Mouse (Mus musculus): ENCODE measurements at regions not wholly inside any gene's neighbourhood (a gene's known extent, or its start where the extent isn't known, plus 50 kb on each side); places are given as distances from the start of the nearest gene placed in this dataset.
"Not testable (repeated sequence)": the region's sequence is repeated elsewhere in the genome, so short reads cannot be mapped to it uniquely, and the experiment has no call there.

DNA sequence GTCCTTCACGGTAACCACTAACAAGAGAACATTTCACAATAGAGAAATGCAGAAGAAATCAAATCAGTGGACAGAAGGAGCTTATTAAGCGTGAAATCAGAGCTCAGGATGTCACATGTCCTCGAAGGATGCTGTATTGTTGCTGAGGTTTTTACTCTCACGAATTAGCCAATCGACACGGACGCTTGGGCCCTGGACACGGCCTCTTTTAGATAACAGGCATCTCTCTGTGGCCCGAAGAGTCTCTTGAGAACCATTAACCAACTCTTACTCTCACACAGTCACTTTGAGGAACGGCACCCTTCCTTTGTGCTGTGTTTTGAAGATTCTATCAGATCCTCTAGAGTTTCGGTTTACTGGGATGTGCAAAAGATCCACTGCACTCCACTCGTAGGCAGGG lies 128.2 kb downstream of the Tsen15 start:
- CTCF ChIA-PET = interaction anchor here in 1 of 4 experiments (1.1 kb wide), 1 partner anchor 32 kb away, joined by 3 read pairs; no protein-coding TSS in a partner anchor
- POLR2A ChIA-PET = no interaction called here

DNA sequence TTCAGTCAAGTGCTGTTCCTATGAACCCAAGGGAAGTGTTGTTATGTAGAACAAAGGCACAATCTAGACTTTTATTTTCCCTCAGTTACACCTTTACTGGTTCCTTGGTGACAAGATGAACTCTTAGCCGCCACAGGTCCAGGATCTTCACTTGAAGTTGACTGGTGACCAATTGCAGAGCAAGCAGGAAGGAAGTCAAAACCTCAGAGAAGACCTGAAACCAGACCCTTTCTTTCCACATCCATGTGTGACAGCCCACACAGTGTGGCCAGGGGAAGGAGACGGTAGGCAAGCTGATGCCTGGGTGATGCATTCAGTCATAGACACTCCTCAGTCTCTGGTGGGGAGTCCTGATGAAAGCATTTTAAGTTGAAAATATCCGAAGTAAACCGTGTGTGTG lies 132.6 kb downstream of the Tsen15 start:
- ChIA-PET POLR2A (interaction anchor here in 2 of 4 experiments (0.6 to 1.0 kb wide), 2 partner anchors 12 to 477 kb away, joined by 4 read pairs; no protein-coding TSS in a partner anchor), CTCF (interaction anchor here in 1 of 4 experiments (1.0 kb wide), 1 partner anchor 37 kb away, joined by 3 read pairs; no protein-coding TSS in a partner anchor)

DNA sequence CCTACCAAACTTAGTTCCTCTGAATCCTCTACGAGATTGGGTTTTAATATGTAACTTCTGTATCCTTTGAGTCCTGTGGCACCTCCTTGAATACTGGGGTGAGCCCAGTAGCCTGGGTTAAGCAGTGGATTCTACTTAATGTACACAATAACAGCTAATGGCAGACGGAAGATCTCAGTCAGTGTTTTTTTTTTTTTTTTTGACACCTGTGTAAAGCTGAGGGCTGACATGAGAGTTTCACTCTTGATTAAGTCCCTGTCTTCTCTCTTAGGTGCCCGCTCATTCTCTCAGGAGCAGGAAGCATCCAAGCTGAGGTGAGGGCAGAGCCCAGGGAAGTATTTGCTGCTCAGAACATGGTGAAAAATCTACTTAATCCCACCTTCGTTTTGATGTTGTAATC lies 133.0 kb downstream of the Tsen15 start:
- ChIA-PET POLR2A (interaction anchor here in 3 of 4 experiments (0.6 to 1.0 kb wide), 4 partner anchors 11 to 887 kb away, joined by 3 to 4 read pairs (median 4); no protein-coding TSS in a partner anchor), CTCF (interaction anchor here in 1 of 4 experiments (1.0 kb wide), 1 partner anchor 37 kb away, joined by 3 read pairs; no protein-coding TSS in a partner anchor)

DNA sequence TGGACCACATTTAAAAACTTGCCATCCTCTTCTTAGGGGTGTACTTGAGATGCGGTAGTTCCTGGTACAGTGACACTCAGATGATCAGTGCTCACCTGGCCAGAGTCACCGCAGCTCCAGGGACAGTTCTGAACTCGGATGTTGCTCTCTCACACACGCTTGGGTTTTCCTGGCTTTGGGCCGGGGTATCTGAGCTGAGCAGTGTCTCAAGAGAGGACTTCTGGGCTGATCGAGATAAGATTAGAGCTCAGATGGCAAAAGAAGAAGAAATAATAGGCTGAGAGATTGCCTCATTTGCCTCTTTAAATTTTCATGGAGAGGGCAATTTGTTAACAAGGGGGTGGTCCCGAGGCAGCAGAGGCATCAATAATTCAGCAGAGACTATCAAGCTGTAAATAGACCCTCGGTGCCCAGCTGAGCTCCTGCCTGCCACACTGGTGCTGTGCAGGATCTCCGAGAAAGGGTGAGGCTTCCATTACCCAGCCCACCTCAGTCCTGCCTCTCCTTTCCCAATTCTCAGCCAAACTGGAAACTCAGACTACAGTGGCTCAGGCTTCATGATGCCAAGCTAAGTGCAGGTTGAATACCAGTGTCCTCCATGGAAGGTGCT lies 133.7 kb downstream of the Tsen15 start:
- ChIA-PET CTCF (interaction anchor here in 1 of 4 experiments (1.0 kb wide), 1 partner anchor 38 kb away, joined by 3 read pairs; no protein-coding TSS in a partner anchor), POLR2A (interaction anchor here in 2 of 4 experiments (0.6 to 1.0 kb wide), 3 partner anchors 11 to 887 kb away, joined by 3 to 4 read pairs (median 3); no protein-coding TSS in a partner anchor)

DNA sequence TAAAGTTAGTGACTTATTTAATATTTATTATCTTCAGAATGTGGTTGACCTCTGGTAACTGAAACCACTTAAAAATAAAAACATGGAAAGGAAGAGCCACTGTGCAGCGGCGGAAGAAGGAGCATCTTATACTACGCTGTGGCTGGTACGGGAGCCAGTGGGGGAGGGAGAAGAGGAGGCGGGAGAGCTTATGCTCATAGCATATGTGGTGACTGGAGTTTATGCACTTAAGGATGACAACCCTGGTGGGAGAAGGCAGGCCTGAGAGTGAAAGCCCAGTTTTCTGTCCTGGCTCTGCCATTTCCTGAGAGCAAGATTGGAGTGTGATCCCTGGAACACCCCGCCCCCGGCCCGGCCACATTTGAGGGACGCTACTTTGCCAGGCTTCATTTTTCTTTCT lies 145.5 kb downstream of the Tsen15 start:
- ChIA-PET POLR2A (interaction anchor here in 2 of 4 experiments (0.6 to 0.7 kb wide), 2 partner anchors 20 to 88 kb away, joined by 3 read pairs; no protein-coding TSS in a partner anchor), CTCF (interaction anchor here in 1 of 4 experiments (0.6 kb wide), 1 partner anchor 49 kb away, joined by 5 read pairs; no protein-coding TSS in a partner anchor)

DNA sequence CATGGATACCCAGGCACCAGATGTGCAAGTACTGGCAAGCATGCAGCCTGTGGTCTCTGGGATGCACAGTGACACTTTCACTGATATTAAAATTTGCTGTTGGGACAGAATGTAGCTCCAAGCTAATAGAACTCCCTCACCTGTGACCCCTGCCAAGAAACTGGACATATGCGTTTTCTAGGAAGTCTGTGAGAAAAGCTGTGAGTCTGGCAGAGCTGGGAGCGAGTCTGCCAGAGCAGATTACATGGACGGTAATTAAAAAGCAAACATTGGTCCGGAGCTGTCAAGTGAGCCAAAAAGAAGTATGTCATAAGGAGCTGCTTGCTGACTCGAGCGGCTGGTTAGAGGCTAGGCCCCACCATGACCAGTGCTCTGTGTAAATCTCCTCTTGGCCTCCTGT lies 147.1 kb downstream of the Tsen15 start:
- ChIA-PET POLR2A (interaction anchor here in 1 of 4 experiments (1.2 to 1.6 kb wide), 2 partner anchors 8 to 9 kb away, joined by 3 read pairs; no protein-coding TSS in a partner anchor), CTCF (interaction anchor here in 1 of 4 experiments (0.6 kb wide), 1 partner anchor 1146 kb away, joined by 3 read pairs; no protein-coding TSS in a partner anchor)

DNA sequence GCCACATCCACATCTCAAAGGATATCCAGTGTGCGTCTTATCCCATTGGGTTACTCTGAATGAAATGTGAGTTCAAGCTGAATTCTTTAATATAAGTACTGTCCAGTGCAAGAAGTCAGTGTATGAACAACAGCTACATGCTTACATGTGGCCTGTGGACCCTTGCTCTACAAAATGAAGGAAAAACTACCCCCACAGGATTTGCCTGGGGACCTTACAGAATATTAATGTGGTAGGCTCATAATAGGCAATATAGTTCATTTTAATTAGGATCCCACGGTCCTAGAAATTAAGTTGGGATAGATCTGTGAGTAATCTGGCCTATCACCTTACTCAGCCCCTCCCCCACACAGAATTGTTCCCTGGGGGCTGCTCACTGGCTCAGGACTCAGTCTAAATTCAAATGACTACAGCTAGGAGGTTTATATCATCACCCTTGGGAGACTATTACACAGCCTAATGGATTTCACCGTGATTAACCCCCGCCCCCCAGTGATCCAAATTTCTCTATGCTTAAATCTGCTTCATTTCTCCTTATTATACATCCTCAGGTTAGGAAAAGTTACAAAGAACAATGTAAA lies 145.4 kb upstream of the 1700025G04Rik start:
- ChIA-PET CTCF (no interaction called here), POLR2A (no interaction called here)

DNA sequence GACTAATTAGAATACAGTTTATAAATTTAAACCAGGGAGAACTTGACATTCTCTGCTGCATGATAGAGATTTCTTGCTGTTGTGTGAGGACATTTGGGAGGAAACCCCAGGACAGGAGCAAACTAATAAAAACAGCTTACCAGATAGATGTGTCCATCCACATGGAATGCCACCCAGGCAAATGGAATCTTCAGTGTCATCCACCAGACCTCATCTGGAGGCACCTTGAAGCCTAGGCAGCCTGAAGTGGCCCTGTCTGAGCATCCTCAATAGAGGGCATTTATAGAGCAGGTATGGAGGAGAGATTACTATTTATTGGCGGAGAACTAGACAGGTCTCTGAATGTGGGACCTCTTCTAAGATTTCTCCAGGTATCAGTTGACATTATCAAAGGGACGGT lies 144.8 kb upstream of the 1700025G04Rik start:
- ChIA-PET CTCF (no interaction called here), POLR2A (no interaction called here)

DNA sequence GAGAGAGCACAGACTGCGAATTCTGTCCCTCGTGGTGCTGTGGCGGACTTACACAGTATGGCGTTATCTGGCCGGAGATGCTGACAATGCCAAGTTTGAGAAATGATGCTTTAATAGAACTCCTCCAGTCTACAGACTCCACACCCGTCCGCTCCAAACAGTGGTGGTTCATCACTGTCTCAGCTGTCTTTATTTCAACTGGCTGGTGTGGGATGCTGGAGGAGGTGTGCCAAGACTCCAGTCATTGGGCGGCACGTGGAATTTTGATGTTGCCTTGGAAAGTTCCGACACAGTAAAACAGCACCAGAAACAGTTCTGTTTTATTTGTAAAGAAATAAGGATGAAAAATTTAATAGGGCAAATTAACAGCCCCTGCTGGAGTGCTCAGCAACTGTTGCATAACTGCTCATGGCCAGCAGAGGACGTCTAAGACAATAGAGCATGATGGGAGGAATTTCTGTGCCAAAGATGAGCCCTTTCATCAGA lies 141.8 kb upstream of the 1700025G04Rik start:
- ChIA-PET POLR2A (interaction anchor here in 1 of 4 experiments (1.1 kb wide), 1 partner anchor 8 kb away, joined by 3 read pairs; no protein-coding TSS in a partner anchor), CTCF (interaction anchor here in 3 of 4 experiments (0.5 to 1.0 kb wide), 3 partner anchors 10 to 131 kb away, joined by 3 to 7 read pairs (median 3); no protein-coding TSS in a partner anchor)

DNA sequence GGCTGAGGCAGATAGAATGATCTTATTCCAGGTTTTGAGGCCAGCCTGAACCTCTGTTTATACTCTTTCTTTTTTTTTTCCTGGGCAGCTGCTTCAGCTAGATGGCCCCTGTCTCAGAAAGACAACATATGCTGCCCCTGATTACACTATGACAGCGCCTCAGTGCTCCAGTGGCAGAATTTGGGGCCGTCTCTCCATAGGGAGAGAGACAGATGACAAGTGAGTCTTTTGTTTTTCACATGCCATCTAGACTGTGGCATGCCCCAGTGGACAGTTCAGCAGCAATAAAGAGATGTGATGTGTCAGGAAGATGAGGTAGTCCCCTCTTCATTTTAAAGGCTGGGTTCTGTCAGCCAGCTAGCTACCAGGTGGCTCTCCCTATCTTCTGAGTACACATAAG lies 139.8 kb upstream of the 1700025G04Rik start:
- POLR2A ChIA-PET = no interaction called here
- CTCF ChIA-PET = no interaction called here

DNA sequence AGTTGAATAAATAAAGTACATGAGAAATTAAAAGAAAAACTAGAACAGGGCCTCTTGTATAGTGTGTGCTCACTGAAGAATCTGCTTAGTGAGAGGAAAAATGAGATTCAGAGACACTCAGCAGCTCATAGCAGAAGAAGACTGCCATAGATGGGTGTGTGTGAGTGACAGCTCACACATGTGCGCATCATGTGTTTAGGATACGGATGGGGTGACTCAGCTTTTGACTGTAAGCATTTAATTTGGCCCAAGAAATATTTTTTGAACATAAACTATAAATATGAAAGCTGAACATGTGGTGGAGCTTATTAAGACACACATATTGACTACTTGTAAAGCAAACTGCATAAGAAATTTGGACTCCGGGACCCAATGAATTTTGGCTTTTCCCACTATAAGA lies 136.1 kb upstream of the 1700025G04Rik start:
- POLR2A ChIA-PET = no interaction called here
- CTCF ChIA-PET = interaction anchor here in 1 of 4 experiments (0.6 kb wide), 1 partner anchor 105 kb away, joined by 7 read pairs; no protein-coding TSS in a partner anchor

DNA sequence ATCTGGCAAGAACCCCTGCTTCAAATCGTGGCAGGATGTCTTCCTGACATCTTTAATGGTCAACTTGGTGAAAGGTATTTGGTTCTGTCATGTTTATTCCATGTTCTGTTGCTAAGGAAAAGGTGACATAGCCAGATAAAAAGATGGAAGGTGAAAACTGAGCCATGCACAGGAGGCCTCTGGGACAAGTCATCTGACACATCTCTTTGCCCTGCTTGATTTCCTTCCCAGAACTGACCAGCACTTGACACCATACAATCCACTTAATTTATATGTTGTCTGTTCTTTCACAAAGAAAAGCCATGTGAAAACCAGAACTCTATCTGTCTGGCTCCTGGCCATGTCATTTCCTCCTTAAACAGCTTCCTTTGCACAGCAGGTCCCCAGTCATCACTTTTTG lies 133.7 kb upstream of the 1700025G04Rik start:
- ChIA-PET CTCF (no interaction called here), POLR2A (interaction anchor here in 1 of 4 experiments (1.0 kb wide), 1 partner anchor 117 kb away, joined by 3 read pairs; no protein-coding TSS in a partner anchor)

DNA sequence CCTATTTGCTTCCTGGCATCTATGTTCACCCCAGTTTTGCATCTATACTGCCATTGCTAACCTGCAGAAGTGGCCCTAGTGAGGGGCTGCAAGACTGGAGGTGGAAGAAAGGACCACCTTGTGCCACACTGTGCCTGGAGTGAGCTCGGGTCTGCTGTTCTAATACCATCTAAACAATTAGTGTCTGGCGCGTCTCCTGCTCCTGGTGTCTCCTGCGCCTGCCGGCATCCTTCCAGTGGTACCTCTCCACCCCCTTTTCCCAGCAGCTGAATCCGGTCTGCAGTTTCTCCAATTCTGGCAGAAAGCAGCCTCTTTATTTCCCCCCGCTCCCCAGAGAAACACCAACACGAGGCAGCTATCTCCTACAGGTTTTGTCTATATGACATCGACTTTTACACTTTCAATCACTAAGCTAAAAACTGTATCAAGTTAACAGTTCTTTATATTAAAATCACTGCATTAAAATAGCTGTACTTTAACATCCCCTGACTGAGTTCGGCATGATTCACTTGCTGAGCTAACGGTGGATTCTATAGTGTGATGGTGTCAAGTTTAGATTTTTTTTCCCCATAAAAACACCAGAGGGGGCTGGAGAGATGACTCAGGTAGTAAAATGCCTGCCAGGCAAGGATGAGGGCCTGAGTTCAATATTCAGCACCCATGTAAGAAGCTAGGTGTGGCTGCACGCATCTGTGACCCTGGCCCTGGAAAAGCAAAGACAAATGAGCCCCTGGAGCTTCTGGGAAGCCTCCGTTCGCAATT lies 131.1 kb upstream of the 1700025G04Rik start:
- POLR2A ChIA-PET = no interaction called here
- CTCF ChIA-PET = interaction anchor here in 2 of 4 experiments (0.6 to 0.8 kb wide), 2 partner anchors 11 to 95 kb away, joined by 3 read pairs; no protein-coding TSS in a partner anchor

DNA sequence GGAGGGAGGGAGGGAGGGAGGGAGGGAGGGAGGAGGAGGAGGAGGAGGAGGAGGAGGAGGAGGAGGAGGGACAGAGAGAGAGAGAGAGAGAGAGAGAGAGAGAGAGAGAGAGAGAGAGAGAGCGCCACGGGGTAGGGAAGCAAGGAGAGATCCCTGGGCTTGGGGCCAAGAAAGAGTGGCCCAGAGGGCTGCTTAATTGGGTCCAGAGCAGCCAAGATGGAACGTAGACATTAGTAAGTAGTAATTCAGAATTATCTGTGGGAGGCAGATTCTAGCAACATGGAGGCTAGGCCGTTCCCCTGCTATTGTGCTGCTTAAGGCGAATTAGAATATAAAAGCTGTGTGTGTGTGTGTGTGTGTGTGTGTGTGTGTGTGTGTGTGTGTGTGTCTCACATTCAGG lies 129.8 kb upstream of the 1700025G04Rik start:
- CTCF ChIA-PET, POLR2A ChIA-PET: not testable (repeated sequence)

DNA sequence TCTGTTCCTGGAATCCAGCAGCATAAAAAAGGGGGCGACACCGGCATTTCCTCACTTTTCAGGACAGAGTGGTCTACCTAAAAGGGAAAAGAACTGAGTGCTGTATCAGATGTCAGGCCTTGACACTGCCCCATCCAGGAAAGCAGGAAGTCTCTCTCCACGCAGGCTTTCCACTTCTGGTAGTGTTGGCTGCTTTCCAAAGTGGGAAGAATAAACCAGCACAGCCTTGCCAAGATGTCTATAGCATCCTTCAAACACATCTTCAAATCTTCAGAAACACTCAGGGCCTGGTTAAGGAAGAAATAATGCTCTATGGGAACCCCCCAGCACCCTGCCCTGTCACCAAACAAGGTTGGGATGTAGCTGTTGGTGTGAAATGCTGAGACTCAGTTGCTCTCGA lies 127.5 kb upstream of the 1700025G04Rik start:
- POLR2A ChIA-PET = no interaction called here
- CTCF ChIA-PET = no interaction called here

DNA sequence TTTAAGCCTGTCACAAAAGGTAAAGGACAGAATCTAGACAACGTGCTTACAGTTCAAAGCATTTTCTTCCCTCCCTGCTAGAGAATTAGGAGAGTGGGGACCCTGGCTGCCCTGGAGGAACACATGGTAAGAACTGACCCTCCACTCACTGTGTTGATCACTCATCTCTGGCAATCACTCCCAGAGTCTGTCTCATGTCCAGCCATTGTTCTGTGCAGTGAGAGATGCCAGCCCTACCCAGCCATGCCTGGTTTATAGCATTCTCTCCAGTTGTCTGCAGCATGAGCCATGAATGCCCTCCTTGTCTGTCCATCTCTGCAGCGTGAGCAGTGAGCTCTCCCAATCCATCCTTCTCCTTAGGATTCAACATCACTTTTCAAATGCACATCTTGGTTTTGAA lies 124.5 kb upstream of the 1700025G04Rik start:
- ChIA-PET POLR2A (no interaction called here), CTCF (no interaction called here)

DNA sequence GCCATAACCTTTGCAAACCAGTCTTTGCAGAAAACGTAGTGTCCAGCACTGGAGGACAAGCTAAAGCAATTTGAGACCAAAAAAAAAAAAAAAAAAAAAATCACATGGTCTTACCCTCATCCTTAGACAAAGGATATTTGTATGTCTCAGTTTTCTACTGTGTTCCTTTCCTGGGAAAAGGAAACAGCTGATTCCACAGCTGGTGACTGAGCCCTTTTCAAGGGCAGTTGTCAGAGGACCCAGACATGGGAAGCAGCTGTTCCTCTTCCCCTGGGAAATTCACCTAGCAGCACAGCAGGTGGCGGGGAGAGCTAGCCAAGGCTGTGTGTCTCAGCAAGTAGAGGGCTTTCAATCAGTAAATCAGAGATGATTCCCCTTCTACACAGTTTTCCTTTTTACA lies 113.3 kb upstream of the 1700025G04Rik start:
- CTCF ChIA-PET = no interaction called here
- POLR2A ChIA-PET = no interaction called here

DNA sequence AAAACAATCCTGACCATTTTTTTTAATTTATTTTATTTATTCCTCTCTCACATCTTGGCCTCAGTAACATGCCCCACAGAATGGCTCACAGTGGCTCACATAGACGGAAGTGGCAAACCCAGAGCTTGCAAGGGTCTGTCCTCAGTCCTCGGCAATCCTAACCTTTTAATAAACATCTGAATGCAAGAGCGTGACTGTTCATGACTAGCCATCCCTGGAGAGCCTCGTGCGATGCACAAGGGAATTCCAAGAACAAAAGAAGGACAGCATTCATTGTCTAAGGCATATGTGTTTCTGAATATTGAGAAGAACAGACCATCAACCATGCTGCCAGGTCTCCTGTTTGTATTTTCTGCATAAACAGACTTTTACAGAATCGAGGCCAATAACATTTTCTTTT lies 98.8 kb upstream of the 1700025G04Rik start:
- ChIA-PET CTCF (no interaction called here), POLR2A (no interaction called here)

DNA sequence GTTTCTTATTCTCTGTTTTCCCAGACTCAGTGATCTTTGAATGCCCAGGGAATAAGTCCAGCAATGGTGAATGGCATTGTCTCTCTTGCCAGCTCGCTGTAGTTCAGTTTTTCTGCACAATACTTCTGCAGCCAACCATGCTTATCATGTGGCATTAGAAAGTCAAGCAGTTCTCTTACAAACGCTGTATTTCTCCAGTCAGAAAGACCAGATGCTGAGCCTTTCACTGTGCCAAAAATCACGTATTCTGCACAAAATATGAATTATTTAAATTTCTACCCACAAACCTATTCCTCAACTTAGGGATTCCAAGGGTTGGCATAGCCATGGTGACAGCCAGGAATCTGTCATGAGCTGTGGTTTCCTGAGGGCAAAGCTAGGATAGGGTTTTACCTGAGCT lies 95.0 kb upstream of the 1700025G04Rik start:
- POLR2A ChIA-PET = interaction anchor here in 1 of 4 experiments (0.6 to 1.0 kb wide), 2 partner anchors 9 to 92 kb away, joined by 3 read pairs; no protein-coding TSS in a partner anchor
- CTCF ChIA-PET = no interaction called here
